Mouse (Mus musculus): ENCODE data around the gene Emilin1. TPM values are rescaled to one million over a fixed set of nuclear protein-coding genes. Genes with fewer than 3 reads are reported as not detected.

The Emilin1 gene
- polyA plus RNA-seq, 1 experiment = 17.6 TPM

- 0% methylated on average over 42 of the region's 42 CpGs for WGBS
- Histone ChIP-seq H3K27ac (ENCODE audit: control insufficient read depth, insufficient read depth, low read depth, low read length, poor library complexity) (peak within 1 kb of the TSS; percentile 84), H3K4me3 (replicated peaks; ENCODE audit: control insufficient read depth, low read depth, low read length) (peak within 1 kb of the TSS; percentile 93), H3K4me1 (ENCODE audit: control insufficient read depth, insufficient read depth, low read length) (no peaks in the 10 kb centered on the region; the same call in 1 of the 2 replicates)
- TF ChIP-seq POLR2A (IDR thresholded peaks at IDR 0.05; ENCODE audit: borderline replicate concordance, control insufficient read depth, low read depth, low read length) (no peak; the same call in 1 of the 2 replicates), CTCF (IDR thresholded peaks at IDR 0.05; ENCODE audit: control insufficient read depth, insufficient read depth, low read length) (no peak)
These were observed 24.7 kb upstream of the Emilin1 start, which contains the start of gene Agbl5 for GRCm38 (mm10) chr5:30888337-30889087. Gene Agbl5 (plus strand): TSS chr5:30888694.

GRCm38 (mm10) chr5:30889088-30889754, 24.0 kb upstream of the Emilin1 start:
- WGBS = under 1% methylated on average over 40 of the region's 42 CpGs
- H3K4me1 ChIP-seq (ENCODE audit: control insufficient read depth, insufficient read depth, low read length) = no peaks in the 10 kb centered on the region; the same call in 1 of the 2 replicates
- H3K27ac ChIP-seq (ENCODE audit: control insufficient read depth, insufficient read depth, low read depth, low read length, poor library complexity) = peak overlapping the region; percentile 71; the same call in 1 of the 2 replicates

DNA sequence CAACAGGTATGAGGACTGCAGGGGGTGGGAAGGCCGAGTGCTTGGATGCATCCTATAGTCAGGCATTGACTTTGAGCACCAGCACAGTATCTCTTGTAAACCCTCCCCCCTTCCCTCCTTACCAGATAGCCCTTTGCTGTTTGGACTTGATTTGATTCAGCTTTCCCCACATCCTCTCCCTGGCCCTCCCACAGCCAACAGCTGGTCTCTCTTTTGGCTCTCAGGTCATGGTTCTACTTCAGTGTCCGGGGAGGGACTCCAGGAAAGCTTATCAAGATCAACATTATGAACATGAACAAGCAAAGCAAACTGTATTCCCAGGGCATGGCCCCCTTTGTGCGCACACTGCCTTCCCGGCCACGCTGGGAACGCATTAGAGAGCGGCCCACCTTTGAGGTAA, 22.8 kb upstream of the Emilin1 start:
- no peaks in the 10 kb centered on the region; the same call in 1 of the 2 replicates for H3K4me1 ChIP-seq (ENCODE audit: control insufficient read depth, insufficient read depth, low read length)
- no peak for TF ChIP-seq CTCF (IDR thresholded peaks at IDR 0.05; ENCODE audit: control insufficient read depth, insufficient read depth, low read length)
- TF ChIP-seq POLR2A (IDR thresholded peaks at IDR 0.05; ENCODE audit: borderline replicate concordance, control insufficient read depth, low read depth, low read length) = no peak
- no peak overlapping the region for H3K27ac ChIP-seq (ENCODE audit: control insufficient read depth, insufficient read depth, low read depth, low read length, poor library complexity)
- H3K4me3 ChIP-seq (replicated peaks; ENCODE audit: control insufficient read depth, low read depth, low read length) = no peak overlapping the region
- whole genome bisulfite sequencing = 81% methylated on average over 7 of the region's 7 CpGs

More at GRCm38 (mm10) chr5:30889088-30889754, 24.0 kb upstream of the Emilin1 start:
- TF ChIP-seq CTCF (IDR thresholded peaks at IDR 0.05; ENCODE audit: control insufficient read depth, insufficient read depth, low read length) (no peak), POLR2A (IDR thresholded peaks at IDR 0.05; ENCODE audit: borderline replicate concordance, control insufficient read depth, low read depth, low read length) (no peak)
- peak overlapping the region; percentile 93 for H3K4me3 ChIP-seq (replicated peaks; ENCODE audit: control insufficient read depth, low read depth, low read length)

- TF ChIP-seq POLR2A (IDR thresholded peaks at IDR 0.05; ENCODE audit: borderline replicate concordance, control insufficient read depth, low read depth, low read length) = no peak
- H3K4me3 ChIP-seq (replicated peaks; ENCODE audit: control insufficient read depth, low read depth, low read length) = no peak overlapping the region
- no peak overlapping the region for H3K27ac ChIP-seq (ENCODE audit: control insufficient read depth, insufficient read depth, low read depth, low read length, poor library complexity)
- whole genome bisulfite sequencing = 86% methylated on average over 5 of the region's 5 CpGs
- H3K4me1 ChIP-seq (ENCODE audit: control insufficient read depth, insufficient read depth, low read length) = peaks cover 1% of the 10 kb centered on the region; the same call in 1 of the 2 replicates
These were observed 11.3 kb upstream of the Emilin1 start for GRCm38 (mm10) chr5:30901860-30902259.

- Histone ChIP-seq H3K27ac (ENCODE audit: control insufficient read depth, insufficient read depth, low read depth, low read length, poor library complexity) (peak within 1 kb of the TSS; percentile 83), H3K4me1 (ENCODE audit: control insufficient read depth, insufficient read depth, low read length) (peaks cover 1% of the 10 kb centered on the region; the same call in 1 of the 2 replicates), H3K4me3 (replicated peaks; ENCODE audit: control insufficient read depth, low read depth, low read length) (peak within 1 kb of the TSS; percentile 85)
- peak; percentile 77; the same call in 1 of the 2 replicates for TF ChIP-seq POLR2A (IDR thresholded peaks at IDR 0.05; ENCODE audit: borderline replicate concordance, control insufficient read depth, low read depth, low read length)
- no peak for TF ChIP-seq CTCF (IDR thresholded peaks at IDR 0.05; ENCODE audit: control insufficient read depth, insufficient read depth, low read length)
- under 1% methylated on average over 58 of the region's 58 CpGs for WGBS
These were observed 5.7 kb upstream of the Emilin1 start, which contains the start of gene Ost4 for GRCm38 (mm10) chr5:30907413-30908059. Gene Ost4 (minus strand): TSS chr5:30907788.

GRCm38 (mm10) chr5:30908426-30909299, 4.5 kb upstream of the Emilin1 start:
- Histone ChIP-seq H3K4me1 (ENCODE audit: control insufficient read depth, insufficient read depth, low read length) (peaks cover 1% of the 10 kb centered on the region; the same call in 1 of the 2 replicates), H3K4me3 (replicated peaks; ENCODE audit: control insufficient read depth, low read depth, low read length) (peak overlapping the region; percentile 73), H3K27ac (ENCODE audit: control insufficient read depth, insufficient read depth, low read depth, low read length, poor library complexity) (no peak overlapping the region; the same call in 1 of the 2 replicates)
- TF ChIP-seq POLR2A (IDR thresholded peaks at IDR 0.05; ENCODE audit: borderline replicate concordance, control insufficient read depth, low read depth, low read length) (no peak), CTCF (IDR thresholded peaks at IDR 0.05; ENCODE audit: control insufficient read depth, insufficient read depth, low read length) (no peak)
- 54% methylated on average over 13 of the region's 13 CpGs for WGBS

DNA sequence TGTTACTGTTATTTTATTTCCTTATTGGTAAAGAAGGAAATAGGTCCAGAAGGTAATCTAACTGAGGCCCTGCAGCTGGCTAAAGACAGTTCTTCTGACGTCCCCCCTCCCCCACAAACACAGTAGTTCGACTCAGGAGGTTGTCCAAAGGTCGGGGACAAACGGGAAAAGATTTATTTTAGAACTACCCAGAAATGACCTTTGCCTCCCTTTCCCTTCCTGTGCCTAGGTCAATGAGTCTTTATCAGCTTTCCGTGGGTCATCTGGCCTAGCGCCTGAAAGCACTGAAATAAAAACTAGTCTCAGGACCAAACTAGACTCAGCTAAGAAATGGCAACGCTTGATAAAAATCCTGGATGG, 3.9 kb upstream of the Emilin1 start:
- WGBS = 67% methylated on average over 7 of the region's 7 CpGs
- no peak overlapping the region for H3K27ac ChIP-seq (ENCODE audit: control insufficient read depth, insufficient read depth, low read depth, low read length, poor library complexity)

More for the DNA sequence above, 3.9 kb upstream of the Emilin1 start:
- H3K4me1 ChIP-seq (ENCODE audit: control insufficient read depth, insufficient read depth, low read length) = peaks cover 1% of the 10 kb centered on the region; the same call in 1 of the 2 replicates
- H3K4me3 ChIP-seq (replicated peaks; ENCODE audit: control insufficient read depth, low read depth, low read length) = no peak overlapping the region
- TF ChIP-seq POLR2A (IDR thresholded peaks at IDR 0.05; ENCODE audit: borderline replicate concordance, control insufficient read depth, low read depth, low read length) (no peak), CTCF (IDR thresholded peaks at IDR 0.05; ENCODE audit: control insufficient read depth, insufficient read depth, low read length) (no peak)
